Mouse (Mus musculus) forebrain, embryonic 15.5 days (tissue): Measurements from ENCODE around the gene Lfng. TPM values are rescaled to one million over a fixed set of nuclear protein-coding genes. Genes with fewer than 3 reads are reported as not detected.
A peak's percentile ranks its signal among the peaks of the same experiment; 100 is the strongest.

Experiments
- ATAC-seq: fragments of 200-750 bp; cut with Nextera tagmentation; replicated peaks from 2 replicates; pipeline ENCODE4 v1.8.0; 2017; ENCODE audit warnings: mild to moderate bottlenecking, moderate TSS enrichment, moderate library complexity
- H3K27ac ChIP-seq: fragments of 300-500 bp; sonication (generic); replicated peaks from 2 replicates; pipeline ENCODE4 v1.5.1; 2015; ENCODE audit warnings: mild to moderate bottlenecking, inconsistent platforms
- H3K27me3 ChIP-seq: fragments of 300-500 bp; sonication (generic); 2 replicates; pipeline ENCODE4 v1.6.1; 2015; ENCODE audit warnings: inconsistent platforms
- H3K36me3 ChIP-seq: fragments of 300-500 bp; sonication (generic); 2 replicates; pipeline ENCODE4 v1.6.1; 2015; ENCODE audit warnings: mild to moderate bottlenecking, inconsistent platforms
- H3K4me1 ChIP-seq: fragments of 300-500 bp; sonication (generic); 2 replicates; pipeline ENCODE4 v1.6.1; 2015; ENCODE audit warnings: inconsistent platforms
- H3K4me2 ChIP-seq: fragments of 300-500 bp; sonication (generic); replicated peaks from 2 replicates; pipeline ENCODE4 v1.6.1; 2015; ENCODE audit warnings: mild to moderate bottlenecking, inconsistent platforms
- H3K4me3 ChIP-seq: fragments of 300-500 bp; sonication (generic); 2 replicates; pipeline ENCODE4 v1.5.1; 2015; ENCODE audit warnings: mild to moderate bottlenecking, inconsistent platforms
- H3K9ac ChIP-seq: fragments of 300-500 bp; sonication (generic); replicated peaks from 2 replicates; pipeline ENCODE4 v1.6.1; 2015; ENCODE audit warnings: mild to moderate bottlenecking, inconsistent platforms
- H3K9me3 ChIP-seq: fragments of 300-500 bp; sonication (generic); 2 replicates; pipeline ENCODE4 v1.6.1; 2016; ENCODE audit warnings: inconsistent platforms
- WGBS: fragments of 180-500 bp; shearing (Covaris S2); methylation state at CpG from one replicate; pipeline ENCODE4 v1.1.7; 2015; ENCODE audit warnings: mixed read lengths; 5-methylcytosine and 5-hydroxymethylcytosine counted together
- polyA plus RNA-seq: library from polyadenylated mRNA; unstranded; fragments of >200 nt; fragmentation: Nextera tagmentation; extraction: Ambion mirVana; gene quantifications from 2 replicates; pipeline ENCODE4 v1.2.1, GENCODE M21; 2015

Gene Lfng
- polyA plus RNA-seq, 1 experiment from 2014 or later = 28.8 TPM

DNA sequence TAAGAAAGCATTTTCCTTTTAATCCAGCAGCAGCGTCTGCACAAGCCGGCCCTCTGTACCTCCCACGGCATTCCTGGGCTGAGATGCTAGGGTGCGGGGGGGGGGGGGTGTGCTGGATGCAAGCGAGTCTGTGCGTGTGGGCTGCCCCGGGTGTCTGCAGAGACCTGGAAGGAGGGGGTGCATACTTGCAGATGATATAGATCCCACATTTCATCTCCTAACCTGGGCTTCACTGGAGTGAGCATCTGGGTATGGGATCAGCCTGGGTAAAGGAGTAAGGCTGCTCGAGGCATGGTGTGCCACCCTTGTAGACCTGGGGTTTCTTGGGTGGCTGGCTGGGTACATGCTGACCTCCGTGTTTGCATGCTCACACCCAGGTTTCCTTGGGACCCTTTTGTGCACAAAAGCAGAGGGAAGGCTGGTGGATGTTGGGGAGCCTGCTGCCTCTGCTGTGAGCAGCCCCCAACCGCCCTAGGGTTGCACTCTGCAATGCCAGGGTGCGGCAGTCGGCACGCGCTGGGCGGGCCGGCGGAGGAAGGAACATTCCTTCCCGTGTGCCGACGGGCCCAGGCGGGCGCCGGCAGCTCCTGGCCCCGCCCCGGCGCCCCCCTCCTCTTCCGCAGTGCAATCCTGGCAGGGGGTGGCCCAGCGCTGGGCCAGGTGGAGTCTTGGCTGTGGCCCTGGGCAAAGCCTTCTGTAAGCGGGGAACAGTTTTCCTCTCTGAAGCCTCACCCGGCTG lies 3.3 kb downstream of the Lfng start:
- Histone ChIP-seq H3K4me3 (peak overlapping the region; percentile 62), H3K9me3 (no peaks in the 10 kb centered on the region), H3K27ac (peak overlapping the region; percentile 93), H3K36me3 (no peaks in the 10 kb centered on the region), H3K27me3 (no peaks in the 10 kb centered on the region), H3K9ac (peak overlapping the region; percentile 44), H3K4me1 (peaks cover 74% of the 10 kb centered on the region), H3K4me2 (peak overlapping the region; percentile 98)
- 2% methylated on average over 30 of the region's 30 CpGs for WGBS
- ATAC-seq = no peak

DNA sequence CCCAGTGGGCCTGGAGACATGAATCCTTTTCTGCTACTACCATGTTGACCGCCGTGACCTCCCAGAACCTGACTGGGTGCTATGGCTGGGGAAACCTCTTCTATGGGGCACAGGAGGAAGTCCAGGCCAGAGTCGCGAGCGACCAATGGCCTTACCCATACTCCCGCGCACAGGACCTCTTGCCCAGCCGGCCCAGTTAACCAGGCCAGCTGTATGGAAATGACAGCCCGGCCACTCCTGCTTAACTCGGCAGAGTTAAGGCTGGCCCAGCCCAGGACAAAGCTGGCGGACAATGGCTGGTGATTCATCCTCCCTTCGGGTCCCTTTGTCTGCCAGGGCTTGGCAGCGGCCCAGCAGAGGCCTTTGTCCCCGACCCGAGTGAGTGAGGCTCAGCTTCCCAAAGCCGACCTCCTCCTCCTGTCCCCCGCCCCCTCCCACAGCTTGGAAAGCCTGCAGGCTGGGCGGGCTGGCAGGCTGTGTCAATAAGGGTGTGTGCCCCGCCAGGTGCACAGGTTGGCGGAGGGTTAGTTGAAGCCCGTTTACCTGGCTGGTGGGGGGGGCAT lies 4.0 kb downstream of the Lfng start:
- H3K27me3 ChIP-seq = no peaks in the 10 kb centered on the region
- peak; percentile 38 for ATAC-seq
- peak overlapping the region; percentile 44 for H3K9ac ChIP-seq
- H3K9me3 ChIP-seq = no peaks in the 10 kb centered on the region
- peaks cover 69% of the 10 kb centered on the region for H3K4me1 ChIP-seq
- H3K4me2 ChIP-seq = peak overlapping the region; percentile 98
- H3K36me3 ChIP-seq = no peaks in the 10 kb centered on the region
- peak overlapping the region; percentile 93 for H3K27ac ChIP-seq
- H3K4me3 ChIP-seq = peak overlapping the region; percentile 62
- 2% methylated on average over 21 of the region's 21 CpGs for WGBS

DNA sequence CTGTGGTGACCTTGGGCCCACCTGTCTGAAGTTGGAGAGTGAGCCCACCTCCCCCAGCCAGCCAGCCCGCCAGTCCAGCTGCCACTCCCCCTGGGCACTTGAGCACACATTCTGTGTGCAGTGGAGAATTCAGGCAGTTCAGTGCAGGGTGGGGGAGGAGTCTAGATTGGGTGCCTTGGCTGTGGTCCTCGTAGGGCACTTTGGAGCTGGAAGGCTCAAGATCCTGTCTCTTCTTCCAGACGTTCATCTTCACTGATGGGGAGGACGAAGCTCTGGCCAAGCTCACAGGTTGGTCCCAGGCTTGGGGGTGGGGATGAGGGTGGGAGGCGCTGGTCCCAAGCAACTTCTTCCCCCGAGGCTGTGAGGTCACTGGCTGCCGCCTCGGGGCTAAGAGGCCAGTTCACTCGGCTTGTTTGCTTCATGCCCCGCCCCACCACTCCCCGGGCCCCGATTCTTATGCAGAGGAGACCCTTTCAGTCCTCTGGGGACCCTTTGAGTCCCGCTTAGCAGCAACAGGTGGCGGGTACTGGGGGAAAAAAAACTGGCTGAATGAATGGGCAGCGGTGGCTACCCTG lies 4.6 kb downstream of the Lfng start:
- Histone ChIP-seq H3K4me1 (peaks cover 63% of the 10 kb centered on the region), H3K4me3 (peak overlapping the region; percentile 62), H3K36me3 (no peaks in the 10 kb centered on the region), H3K4me2 (peak overlapping the region; percentile 98), H3K27me3 (no peaks in the 10 kb centered on the region), H3K9ac (peak overlapping the region; percentile 44), H3K27ac (peak overlapping the region; percentile 93), H3K9me3 (no peaks in the 10 kb centered on the region)
- 3% methylated on average over 15 of the region's 15 CpGs for WGBS
- ATAC-seq = peak; percentile 21

DNA sequence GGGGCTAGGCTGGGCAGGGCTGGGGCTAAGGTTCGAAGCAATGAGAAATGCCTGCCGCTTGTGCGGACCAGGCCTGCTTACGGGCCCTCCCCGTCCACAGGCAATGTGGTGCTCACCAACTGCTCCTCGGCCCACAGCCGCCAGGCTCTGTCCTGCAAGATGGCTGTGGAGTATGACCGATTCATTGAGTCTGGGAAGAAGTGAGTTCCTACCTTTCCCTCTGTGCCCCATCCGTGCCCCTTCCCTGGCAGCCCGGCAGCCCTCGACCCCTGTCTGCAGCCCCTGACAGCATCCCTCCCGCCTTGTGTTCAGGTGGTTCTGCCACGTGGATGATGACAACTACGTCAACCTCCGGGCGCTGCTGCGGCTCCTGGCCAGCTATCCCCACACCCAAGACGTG lies 5.1 kb downstream of the Lfng start:
- ATAC-seq = no peak
- H3K4me2 ChIP-seq = peak overlapping the region; percentile 98
- 13% methylated on average over 18 of the region's 18 CpGs for WGBS
- peaks cover 58% of the 10 kb centered on the region for H3K4me1 ChIP-seq
- peak overlapping the region; percentile 62 for H3K4me3 ChIP-seq
- H3K9me3 ChIP-seq = no peaks in the 10 kb centered on the region
- no peaks in the 10 kb centered on the region for H3K27me3 ChIP-seq
- no peaks in the 10 kb centered on the region for H3K36me3 ChIP-seq
- H3K9ac ChIP-seq = peak overlapping the region; percentile 44
- H3K27ac ChIP-seq = peak overlapping the region; percentile 93

DNA sequence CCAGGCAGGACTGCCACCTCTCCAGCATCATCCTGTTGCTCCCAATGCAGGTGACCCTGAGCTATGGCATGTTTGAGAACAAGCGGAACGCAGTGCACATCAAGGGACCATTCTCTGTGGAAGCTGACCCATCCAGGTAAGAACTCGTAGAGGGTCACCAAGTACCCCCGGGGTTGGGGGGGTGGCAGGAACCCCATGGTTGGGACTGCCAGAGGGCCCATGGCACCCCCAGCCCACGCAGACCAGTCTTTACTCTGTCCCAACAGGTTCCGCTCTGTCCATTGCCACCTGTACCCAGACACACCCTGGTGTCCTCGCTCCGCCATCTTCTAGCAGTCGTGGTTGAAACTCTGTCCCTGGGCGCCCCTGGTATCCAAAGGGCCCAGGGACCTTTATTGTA lies 7.0 kb downstream of the Lfng start:
- H3K4me1 ChIP-seq = peaks cover 42% of the 10 kb centered on the region
- WGBS = 96% methylated on average over 10 of the region's 10 CpGs
- no peaks in the 10 kb centered on the region for H3K27me3 ChIP-seq
- no peak overlapping the region for H3K4me2 ChIP-seq
- no peak overlapping the region for H3K9ac ChIP-seq
- H3K27ac ChIP-seq = no peak overlapping the region
- ATAC-seq = no peak
- no peak overlapping the region for H3K4me3 ChIP-seq
- H3K36me3 ChIP-seq = no peaks in the 10 kb centered on the region
- H3K9me3 ChIP-seq = no peaks in the 10 kb centered on the region

DNA sequence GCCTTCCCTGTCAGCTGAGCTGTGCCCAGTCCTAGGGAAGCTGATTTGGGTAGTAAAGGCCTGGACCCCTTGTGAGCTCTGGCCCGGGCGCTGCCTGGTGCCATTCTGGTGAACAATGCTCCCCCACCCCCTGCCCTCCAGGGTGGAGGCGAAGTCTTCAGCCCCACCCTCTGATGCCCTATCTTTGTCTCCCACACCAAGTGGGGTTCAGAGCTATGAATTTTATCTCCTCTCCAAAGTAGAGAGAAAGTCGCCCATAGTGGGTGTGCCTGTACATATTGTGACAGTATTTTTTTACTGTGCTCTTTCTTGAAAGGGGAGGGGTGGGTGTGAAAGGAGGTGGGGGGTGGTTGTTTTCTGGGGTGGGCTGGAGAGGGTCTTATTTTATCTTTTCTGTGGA lies 7.7 kb downstream of the Lfng start:
- Histone ChIP-seq H3K27ac (0 out of 2 replicates have a peak overlapping the region, but pooled peaks have one; percentile 20), H3K9ac (no peak overlapping the region), H3K4me1 (peaks cover 35% of the 10 kb centered on the region), H3K9me3 (no peaks in the 10 kb centered on the region), H3K27me3 (no peaks in the 10 kb centered on the region), H3K4me2 (no peak overlapping the region), H3K4me3 (no peak overlapping the region), H3K36me3 (no peaks in the 10 kb centered on the region)
- WGBS = 70% methylated on average over 4 of the region's 4 CpGs
- no peak for ATAC-seq

DNA sequence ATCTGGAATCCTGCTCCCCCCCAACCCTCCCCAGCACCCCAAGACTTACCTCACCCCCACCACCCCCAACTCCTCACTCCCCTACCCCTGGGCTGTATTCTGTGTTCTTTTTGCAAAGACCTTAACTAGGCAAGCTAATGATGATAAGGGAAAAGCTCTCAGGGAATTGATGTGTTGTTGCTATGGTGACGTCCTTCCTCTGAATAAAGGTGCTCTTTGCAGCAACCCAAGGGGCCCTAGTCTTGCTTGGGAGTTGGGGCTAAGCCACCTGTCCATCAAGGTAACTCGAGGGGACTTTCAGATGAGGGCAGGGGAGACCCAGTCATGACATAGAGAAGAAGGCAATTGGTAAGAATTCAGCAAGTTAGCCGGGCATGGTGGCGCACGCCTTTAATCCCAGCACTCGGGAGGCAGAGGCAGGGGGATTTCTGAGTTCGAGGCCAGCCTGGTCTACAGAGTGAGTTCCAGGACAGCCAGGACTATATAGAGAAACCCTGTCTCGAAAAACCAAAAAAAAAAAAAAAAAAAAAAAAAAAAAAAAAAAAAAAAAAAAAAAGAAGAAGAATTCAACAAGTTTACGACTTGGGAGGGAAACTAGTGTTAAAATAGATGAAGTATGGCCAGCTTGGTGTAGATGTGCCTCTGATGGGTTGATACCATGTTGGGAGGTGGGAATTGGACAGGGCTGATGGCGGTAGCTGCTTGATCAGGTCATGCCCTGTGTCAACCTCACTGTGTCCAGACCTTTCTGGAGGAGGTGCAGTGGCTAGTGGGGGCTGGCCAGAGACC lies 8.4 kb downstream of the Lfng start:
- Histone ChIP-seq H3K36me3 (no peaks in the 10 kb centered on the region), H3K4me3 (no peak overlapping the region), H3K27me3 (no peaks in the 10 kb centered on the region), H3K9ac (no peak overlapping the region), H3K4me1 (peaks cover 30% of the 10 kb centered on the region), H3K4me2 (no peak overlapping the region), H3K9me3 (no peaks in the 10 kb centered on the region), H3K27ac (no peak overlapping the region; the same call in 1 of the 2 replicates)
- WGBS = 72% methylated on average over 10 of the region's 10 CpGs
- no peak for ATAC-seq

DNA sequence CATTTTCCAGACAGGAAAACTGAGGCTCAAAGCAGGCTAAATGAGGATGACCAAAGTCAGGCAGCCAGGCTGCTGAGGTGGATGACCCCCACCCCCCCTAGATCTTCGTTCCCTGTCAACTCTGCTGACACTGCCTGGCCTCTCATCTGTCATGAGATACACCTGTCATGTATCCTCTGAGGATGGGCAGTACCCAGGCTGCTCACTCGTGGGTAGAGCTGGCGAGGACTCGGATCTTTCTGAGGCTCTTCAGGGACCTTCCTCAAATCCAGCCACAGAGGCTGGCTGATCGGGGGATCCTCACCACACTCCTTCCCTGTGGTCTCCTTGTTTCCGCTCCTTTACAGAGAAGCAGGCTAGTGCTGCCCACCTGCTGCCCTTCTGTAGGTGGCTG lies 9.0 kb downstream of the Lfng start:
- Histone ChIP-seq H3K4me1 (peaks cover 24% of the 10 kb centered on the region), H3K9ac (no peak overlapping the region), H3K27me3 (no peaks in the 10 kb centered on the region), H3K4me2 (no peak overlapping the region), H3K36me3 (0 out of 2 replicates have a peak, but pooled peaks cover 2% of the 10 kb centered on the region), H3K4me3 (no peak overlapping the region), H3K27ac (no peak overlapping the region), H3K9me3 (no peaks in the 10 kb centered on the region)
- 73% methylated on average over 6 of the region's 6 CpGs for WGBS
- no peak for ATAC-seq

DNA sequence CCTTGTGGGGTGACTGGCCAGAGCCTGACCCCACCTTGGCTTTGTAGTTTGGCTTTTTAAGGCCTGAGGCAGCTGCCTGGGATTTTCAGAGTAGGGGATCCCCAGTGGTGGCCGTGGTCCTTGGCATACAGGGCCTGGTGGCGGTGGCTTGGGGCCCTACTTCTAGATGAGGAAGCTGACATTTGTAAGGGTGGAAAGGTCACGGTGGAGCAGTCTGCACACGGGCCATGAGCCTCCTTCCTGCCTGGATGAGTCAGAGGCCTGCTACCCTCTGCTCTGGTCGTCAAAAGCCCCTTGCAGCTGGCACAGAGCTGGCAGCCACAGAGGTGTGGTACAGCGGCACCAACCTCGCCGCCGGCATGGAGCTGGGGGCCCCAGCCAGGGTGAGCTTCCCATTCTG lies 9.6 kb downstream of the Lfng start:
- peaks cover 22% of the 10 kb centered on the region for H3K4me1 ChIP-seq
- WGBS = 64% methylated on average over 9 of the region's 9 CpGs
- H3K27me3 ChIP-seq = no peaks in the 10 kb centered on the region
- no peaks in the 10 kb centered on the region for H3K9me3 ChIP-seq
- H3K9ac ChIP-seq = no peak overlapping the region
- ATAC-seq = no peak
- no peak overlapping the region for H3K4me3 ChIP-seq
- peaks cover 8% of the 10 kb centered on the region for H3K36me3 ChIP-seq
- peak overlapping the region; percentile 45 for H3K27ac ChIP-seq
- H3K4me2 ChIP-seq = no peak overlapping the region

DNA sequence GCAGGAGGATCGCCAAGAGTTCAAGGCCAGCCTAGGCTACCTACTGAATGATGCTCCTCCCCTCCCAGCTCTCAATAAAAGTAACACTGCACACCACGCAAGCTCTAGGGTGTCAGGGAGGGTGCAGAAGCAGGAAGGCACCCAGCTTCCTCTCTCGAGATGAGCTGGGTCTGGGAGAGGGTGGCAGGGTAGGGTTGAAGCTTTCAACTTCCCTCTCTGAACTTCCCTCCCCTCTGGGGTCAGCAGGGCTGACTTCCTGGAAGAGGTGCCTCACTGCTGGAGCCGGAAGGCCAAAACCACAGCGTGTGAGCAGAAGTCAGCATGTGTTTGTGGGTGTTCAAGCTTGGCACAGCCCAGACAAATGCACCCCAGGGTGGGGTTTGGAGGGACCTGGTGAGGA lies 10.6 kb downstream of the Lfng start:
- Histone ChIP-seq H3K27ac (no peak overlapping the region), H3K4me3 (no peak overlapping the region)
- WGBS = 83% methylated on average over 5 of the region's 5 CpGs

DNA sequence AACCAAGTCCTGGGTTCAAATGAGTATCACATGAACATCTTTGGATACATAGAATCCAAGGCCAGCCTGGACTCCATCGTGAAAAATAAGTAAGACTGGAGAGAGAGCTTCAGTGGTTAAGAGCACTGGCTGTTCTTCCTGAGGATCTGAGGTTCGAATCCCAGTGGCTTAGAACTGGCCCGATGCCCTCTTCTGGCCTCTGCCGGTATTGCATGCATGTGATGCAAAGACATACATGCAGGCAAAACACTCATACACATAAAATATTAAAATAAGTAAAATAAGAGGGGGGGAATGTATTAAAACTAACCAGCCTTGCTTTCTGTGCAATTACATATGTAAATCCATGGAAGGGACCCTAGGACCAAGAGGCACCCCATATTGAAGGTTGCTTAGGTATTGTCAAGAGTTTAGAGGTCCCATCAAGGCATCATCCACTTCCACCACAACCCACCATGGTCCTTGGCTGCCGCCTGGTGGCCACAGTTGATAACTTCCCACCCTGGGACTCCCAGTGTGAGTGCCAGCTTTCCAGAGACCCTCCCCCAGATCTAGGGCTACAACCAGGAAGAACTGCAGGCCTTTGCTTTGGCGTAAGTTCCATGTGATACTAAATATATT lies 12.1 kb downstream of the Lfng start:
- Histone ChIP-seq H3K9ac (no peak overlapping the region), H3K4me3 (no peak overlapping the region), H3K27ac (peak overlapping the region; percentile 25), H3K9me3 (no peaks in the 10 kb centered on the region), H3K4me2 (no peak overlapping the region), H3K27me3 (no peaks in the 10 kb centered on the region), H3K4me1 (peaks cover 11% of the 10 kb centered on the region), H3K36me3 (peaks cover 32% of the 10 kb centered on the region)
- WGBS = 15% methylated on average over 6 of the region's 6 CpGs
- peak; percentile 23; the same call in 1 of the 2 replicates for ATAC-seq

More for the DNA sequence above, 10.6 kb downstream of the Lfng start:
- Histone ChIP-seq H3K9me3 (no peaks in the 10 kb centered on the region), H3K27me3 (no peaks in the 10 kb centered on the region), H3K9ac (no peak overlapping the region), H3K4me1 (peaks cover 16% of the 10 kb centered on the region), H3K36me3 (peaks cover 17% of the 10 kb centered on the region), H3K4me2 (no peak overlapping the region)
- ATAC-seq = no peak
